Mouse (Mus musculus) CH12.LX (cell line): ENCODE measurements around the gene Krt17.

ENCODE experiments used
- CTCF ChIP-seq, 2 experiments: IDR thresholded peaks in 1 of 2; conservative IDR thresholded peaks in 1 of 2; 2 replicates each; pipeline ENCODE4 v1.5.1; 2011 to 2012; ENCODE audit warnings: low read depth in 2 of 2, low read length in 2 of 2, improper control_type of control experiment in 1 of 2, inconsistent platforms in 1 of 2, mild to moderate bottlenecking in 1 of 2, moderate library complexity in 1 of 2
- EP300 ChIP-seq: IDR thresholded peaks from 2 replicates; pipeline ENCODE4 v1.6.1; 2011; ENCODE audit warnings: low read length, improper control_type of control experiment
- ETS1 ChIP-seq: conservative IDR thresholded peaks from 2 replicates; pipeline ENCODE4 v1.6.1; 2012; ENCODE audit warnings: low read depth, mild to moderate bottlenecking, inconsistent platforms, low read length, improper control_type of control experiment, moderate library complexity
- HCFC1 ChIP-seq: IDR thresholded peaks from 2 replicates; pipeline ENCODE4 v1.6.1; 2012; ENCODE audit warnings: low read depth, mild to moderate bottlenecking, inconsistent platforms, low read length, improper control_type of control experiment
- JUND ChIP-seq: conservative IDR thresholded peaks from 2 replicates; pipeline ENCODE4 v1.6.1; 2011; ENCODE audit warnings: low read depth, low read length, improper control_type of control experiment
- KAT2A ChIP-seq: IDR thresholded peaks from 2 replicates; pipeline ENCODE4 v1.6.1; 2012; ENCODE audit warnings: low read length, improper control_type of control experiment, inconsistent platforms; ENCODE audit not compliant: insufficient replicate concordance
- MAFK ChIP-seq: IDR thresholded peaks from 2 replicates; pipeline ENCODE4 v1.6.1; 2011; ENCODE audit warnings: low read length, improper control_type of control experiment; ENCODE audit not compliant: insufficient replicate concordance
- MAX ChIP-seq: IDR thresholded peaks from 2 replicates; pipeline ENCODE4 v1.6.1; 2011; ENCODE audit warnings: low read length, improper control_type of control experiment
- MEF2A ChIP-seq: IDR thresholded peaks from 2 replicates; pipeline ENCODE4 v1.6.1; 2014; ENCODE audit warnings: low read depth, mild to moderate bottlenecking, inconsistent platforms, low read length, improper control_type of control experiment, borderline replicate concordance
- MXI1 ChIP-seq: IDR thresholded peaks from 2 replicates; pipeline ENCODE4 v1.6.1; 2011; ENCODE audit warnings: mild to moderate bottlenecking, low read depth, low read length, improper control_type of control experiment
- MYC ChIP-seq: IDR thresholded peaks from 2 replicates; pipeline ENCODE4 v1.6.1; 2011; ENCODE audit warnings: low read depth, mild to moderate bottlenecking, improper control_type of control experiment, low read length
- NRF1 ChIP-seq: IDR thresholded peaks from 2 replicates; pipeline ENCODE4 v1.6.1; 2014; ENCODE audit warnings: low read depth, mild to moderate bottlenecking, inconsistent platforms, low read length, improper control_type of control experiment, moderate library complexity
- POLR2A ChIP-seq: IDR thresholded peaks from 2 replicates; pipeline ENCODE4 v1.6.1; 2011; ENCODE audit warnings: low read depth, mild to moderate bottlenecking, improper control_type of control experiment, low read length
- UBTF ChIP-seq: IDR thresholded peaks from 2 replicates; pipeline ENCODE4 v1.6.1; 2012; ENCODE audit warnings: low read depth, mild to moderate bottlenecking, inconsistent platforms, low read length, improper control_type of control experiment, moderate library complexity

DNA sequence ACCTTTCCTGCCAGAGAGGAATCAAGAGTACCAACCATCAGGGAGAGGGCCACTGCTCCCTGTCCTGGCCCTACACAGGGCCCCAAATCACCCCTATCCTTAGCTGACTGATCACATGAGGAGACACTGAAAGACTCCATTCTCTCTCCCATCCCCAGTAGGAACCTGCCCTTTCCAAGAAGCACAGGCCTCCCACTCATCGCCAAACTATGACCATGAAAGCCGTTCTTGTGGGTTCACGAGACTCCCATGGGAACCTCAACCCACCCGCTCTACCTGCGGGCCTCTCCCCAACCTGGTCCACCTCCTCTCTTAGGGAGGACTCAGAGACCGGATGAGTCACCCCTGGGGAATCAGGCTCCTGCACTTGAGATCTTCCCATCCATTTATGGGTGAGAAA lies 5.3 kb downstream of the Krt17 start:
- no peak for TF ChIP-seq CTCF (conservative IDR thresholded peaks at IDR 0.05 in 1 of 2, IDR thresholded peaks at IDR 0.05 in 1 of 2; ENCODE audit: low read depth in 2 of 2, low read length in 2 of 2)
- TF ChIP-seq EP300, result no peak
- no peak for TF ChIP-seq MAX
- no peak for TF ChIP-seq MAFK
- no peak for TF ChIP-seq HCFC1
- TF ChIP-seq KAT2A, result no peak
- no peak for TF ChIP-seq ETS1
- TF ChIP-seq MEF2A, result no peak
- TF ChIP-seq MYC, result no peak
- no peak for TF ChIP-seq JUND
- TF ChIP-seq MXI1, result no peak
- no peak for TF ChIP-seq POLR2A
- no peak for TF ChIP-seq NRF1
- TF ChIP-seq UBTF, result no peak
